Mouse (Mus musculus) fat pad, adult 2 months (tissue): ENCODE measurements at regions not wholly inside any gene's neighbourhood (a gene's known extent, or its start where the extent isn't known, plus 50 kb on each side); places are given as distances from the start of the nearest gene placed in this dataset.

Experiments
- DNase-seq: peaks from one replicate; pipeline ENCODE4 v3.0.0-alpha.2; 2011; ENCODE audit warnings: low read depth, low spot score; ENCODE audit errors: extremely low read depth

- DNase-seq = no peak
Measured at GRCm38 (mm10) chr6:31212694-31213093, 185.8 kb upstream of the Mkln1 start.

- DNase-seq = no peak
Measured at GRCm38 (mm10) chr6:31213161-31213560, 185.4 kb upstream of the Mkln1 start.

GRCm38 (mm10) chr6:31215661-31216060 lies 182.9 kb upstream of the Mkln1 start:
- no peak for DNase-seq

- DNase-seq = no peak
Measured at GRCm38 (mm10) chr6:31216206-31217059, 182.1 kb upstream of the Mkln1 start.

- no peak for DNase-seq
Measured at GRCm38 (mm10) chr6:31217060-31217541, 181.4 kb upstream of the Mkln1 start.

- DNase-seq = no peak
Measured at GRCm38 (mm10) chr6:31217641-31218138, 180.8 kb upstream of the Mkln1 start.

GRCm38 (mm10) chr6:31218139-31218750 lies 180.3 kb upstream of the Mkln1 start:
- no peak for DNase-seq

- no peak for DNase-seq
Measured at GRCm38 (mm10) chr6:31218880-31219279, 179.7 kb upstream of the Mkln1 start.

- DNase-seq = no peak
Measured at GRCm38 (mm10) chr6:31219736-31220135, 178.8 kb upstream of the Mkln1 start.

- no peak for DNase-seq
Measured at GRCm38 (mm10) chr6:31220184-31220931, 178.2 kb upstream of the Mkln1 start.

GRCm38 (mm10) chr6:31221490-31221889 lies 177.0 kb upstream of the Mkln1 start:
- DNase-seq = no peak

GRCm38 (mm10) chr6:31222024-31222579 lies 176.4 kb upstream of the Mkln1 start:
- DNase-seq = no peak

- DNase-seq = no peak
Measured at GRCm38 (mm10) chr6:31227406-31227805, 171.1 kb upstream of the Mkln1 start.

GRCm38 (mm10) chr6:31228061-31228460 lies 170.5 kb upstream of the Mkln1 start:
- DNase-seq = no peak

- DNase-seq = no peak
Measured at GRCm38 (mm10) chr6:31231821-31232220, 166.7 kb upstream of the Mkln1 start.

GRCm38 (mm10) chr6:31233252-31233993 lies 165.1 kb upstream of the Mkln1 start:
- DNase-seq = no peak

GRCm38 (mm10) chr6:31240051-31240450 lies 158.5 kb upstream of the Mkln1 start:
- DNase-seq = no peak

- DNase-seq = no peak
Measured at GRCm38 (mm10) chr6:31250526-31250925, 148.0 kb upstream of the Mkln1 start.

GRCm38 (mm10) chr6:31253251-31253935 lies 145.1 kb upstream of the Mkln1 start:
- DNase-seq = no peak
